Mouse (Mus musculus) hematopoietic stem cell, adult 5-6 weeks (primary cell): ENCODE measurements around the gene Idh1. TPM values are rescaled to one million over a fixed set of nuclear protein-coding genes. Genes with fewer than 3 reads are reported as not detected.

Experiments used
- ATAC-seq, 2 experiments: fragments of 125-278 bp in 1 of 2; replicated peaks in 1 of 2; 2 replicates each; pipeline ENCODE4 v1.8.0; 2016 to 2017; ENCODE audit warnings: inconsistent platforms in 2 of 2, mild to moderate bottlenecking in 2 of 2, moderate number of reproducible peaks in 2 of 2, low read depth in 1 of 2, moderate TSS enrichment in 1 of 2; ENCODE audit not compliant: low FRiP score in 2 of 2, poor library complexity in 2 of 2, severe bottlenecking in 2 of 2, insufficient read depth in 1 of 2, low TSS enrichment in 1 of 2
- total RNA-seq: library from RNA; stranded (forward); fragments of 172-1452, 232-1000 nt; gene quantifications from 2 replicates; pipeline ENCODE4 v1.2.3, GENCODE M21; 2017

The Idh1 gene
- total RNA-seq, 1 experiment from 2014 or later, result 49.6 TPM

GRCm38 (mm10) chr1:65179634-65180249 lies 6.6 kb downstream of the Idh1 start:
- ATAC-seq, result 0 out of 4 replicates have a peak, but pooled peaks of 1 of the 2 experiments have one; percentile 19

DNA sequence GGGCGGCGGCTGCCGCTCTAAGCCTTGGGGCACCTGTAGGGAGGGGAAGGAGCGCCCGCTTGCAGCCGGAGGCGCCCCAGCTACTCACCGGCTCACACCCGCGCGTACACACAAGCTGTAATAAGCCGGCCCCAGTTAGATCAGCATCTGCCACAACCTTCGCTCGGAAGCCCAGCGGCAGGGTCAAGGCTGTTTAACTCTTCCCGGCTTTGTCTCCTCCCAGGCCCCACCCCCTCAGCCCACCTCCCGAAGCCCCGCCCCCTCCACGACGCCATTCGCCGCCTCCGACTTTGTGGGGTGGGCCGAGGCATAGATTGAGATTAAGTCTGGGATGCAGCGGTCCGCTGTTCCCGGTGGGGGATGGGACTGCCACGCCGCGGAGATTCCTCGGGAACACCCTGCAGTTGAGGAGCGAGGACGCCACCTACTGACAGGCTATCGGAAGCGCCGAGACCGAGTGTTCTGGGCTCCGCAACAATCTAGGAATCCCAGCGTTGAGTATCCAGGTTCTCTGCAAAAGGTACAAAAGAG lies 7.3 kb downstream of the Idh1 start:
- ATAC-seq, result peak; percentile 44 to 70

- ATAC-seq, result peak; percentile 91 to 92
These were observed 8.0 kb downstream of the Idh1 start for GRCm38 (mm10) chr1:65178126-65178901.

DNA sequence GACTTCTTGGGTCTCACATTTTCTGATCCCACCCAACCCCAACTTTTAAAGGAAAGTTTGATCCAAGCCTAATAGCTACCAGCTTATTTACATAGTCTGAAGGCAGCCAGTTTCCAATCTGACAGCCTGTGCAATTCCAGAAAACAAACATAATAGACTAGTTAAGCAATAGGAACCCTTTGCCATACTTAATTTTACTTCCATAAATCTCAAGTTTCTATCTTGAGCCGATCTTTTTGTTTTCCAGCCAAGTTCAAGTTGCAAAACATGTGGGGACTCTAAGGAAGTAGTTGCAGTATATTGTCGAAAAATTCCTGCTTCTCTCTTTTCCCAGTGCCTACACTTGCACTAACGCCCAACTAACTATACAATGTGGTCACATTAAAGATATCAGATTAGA lies 8.8 kb downstream of the Idh1 start:
- ATAC-seq, result no peak

GRCm38 (mm10) chr1:65176912-65177311 lies 9.4 kb downstream of the Idh1 start:
- ATAC-seq, result no peak

GRCm38 (mm10) chr1:65176171-65176570 lies 10.1 kb downstream of the Idh1 start:
- no peak for ATAC-seq

DNA sequence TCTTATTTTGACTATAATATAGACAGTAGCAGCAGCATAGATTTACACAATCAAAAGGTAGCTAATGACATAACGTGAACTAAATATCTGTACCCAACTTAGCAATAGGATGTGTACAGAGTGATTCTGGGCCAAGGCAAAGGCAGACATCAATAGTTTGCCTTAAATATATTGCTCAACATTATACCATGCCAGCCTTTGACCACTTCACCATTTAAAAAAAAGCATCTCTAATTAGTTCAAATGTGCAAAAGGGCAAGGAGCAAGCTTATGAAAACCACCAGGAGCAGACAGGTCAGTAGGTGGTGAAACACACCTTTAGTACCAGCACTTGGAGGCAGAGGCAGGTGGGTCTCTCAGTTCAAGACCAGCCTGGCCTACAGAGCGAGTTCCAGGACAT lies 12.6 kb downstream of the Idh1 start:
- no peak for ATAC-seq

DNA sequence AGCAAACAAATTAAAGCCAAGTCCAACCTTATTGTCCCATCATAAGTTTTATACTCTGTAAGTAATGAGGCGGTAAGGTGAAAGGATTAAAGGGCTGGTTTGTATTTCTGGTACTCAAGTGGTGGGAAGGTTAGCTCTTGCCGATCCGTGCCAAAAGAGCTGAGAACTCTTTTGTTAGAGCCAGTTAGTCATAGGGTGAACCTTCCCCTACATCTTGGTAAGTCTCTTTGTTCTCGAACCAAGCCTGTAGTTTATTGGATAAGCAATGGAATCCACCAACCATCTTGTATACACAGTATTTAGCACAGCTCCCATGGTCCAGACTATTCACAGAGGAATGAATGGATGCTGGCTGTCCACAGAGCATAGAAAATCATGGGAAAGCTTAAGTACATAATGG lies 14.7 kb downstream of the Idh1 start:
- no peak for ATAC-seq

- ATAC-seq, result no peak
These were observed 16.4 kb downstream of the Idh1 start for GRCm38 (mm10) chr1:65169947-65170346.

GRCm38 (mm10) chr1:65169536-65169935 lies 16.8 kb downstream of the Idh1 start:
- no peak for ATAC-seq

DNA sequence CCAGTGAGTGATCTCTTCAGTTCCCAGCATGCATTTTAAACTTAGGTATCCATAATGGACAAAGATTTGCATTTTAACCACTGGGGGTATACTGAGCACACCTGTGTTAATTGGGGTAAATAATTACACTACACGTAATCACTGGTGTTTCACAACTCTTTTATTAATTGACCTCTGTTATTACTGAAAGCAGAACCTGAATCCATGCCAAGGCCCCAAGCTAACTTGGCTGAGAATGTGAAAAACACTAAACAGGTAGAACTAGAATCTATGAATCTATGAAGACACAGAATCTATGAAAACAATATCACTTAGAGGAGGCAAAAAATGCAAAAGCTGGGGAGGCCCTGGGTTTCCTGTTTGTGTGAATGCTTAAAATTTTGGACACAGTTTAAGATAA lies 18.8 kb downstream of the Idh1 start:
- ATAC-seq, result no peak

- no peak for ATAC-seq
These were observed 24.1 kb downstream of the Idh1 start for GRCm38 (mm10) chr1:65162210-65162609.

GRCm38 (mm10) chr1:65156111-65156510 lies 30.2 kb downstream of the Idh1 start:
- no peak for ATAC-seq

DNA sequence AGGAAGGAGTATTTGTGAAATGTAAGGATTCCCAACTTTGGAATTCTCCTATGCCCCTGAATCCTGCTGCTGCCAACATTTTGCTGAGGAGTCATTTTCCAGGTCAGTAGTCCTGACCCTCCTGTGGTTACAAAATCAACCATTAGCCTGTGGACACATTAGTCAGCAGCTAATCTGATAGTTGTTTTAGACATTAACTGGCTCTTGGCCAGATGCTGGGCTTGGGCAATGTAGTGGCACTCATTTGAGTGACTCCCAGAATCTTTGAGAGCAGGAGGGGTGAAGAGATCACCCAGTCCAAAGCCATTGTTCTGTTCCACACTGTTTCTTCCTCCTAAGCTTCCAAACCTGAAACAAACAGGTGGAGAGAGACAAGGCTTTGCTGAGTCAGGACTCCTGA lies 31.5 kb downstream of the Idh1 start:
- ATAC-seq, result no peak

- no peak for ATAC-seq
These were observed 38.3 kb downstream of the Idh1 start for GRCm38 (mm10) chr1:65147971-65148370.

GRCm38 (mm10) chr1:65147326-65147725 lies 39.0 kb downstream of the Idh1 start:
- ATAC-seq, result no peak

DNA sequence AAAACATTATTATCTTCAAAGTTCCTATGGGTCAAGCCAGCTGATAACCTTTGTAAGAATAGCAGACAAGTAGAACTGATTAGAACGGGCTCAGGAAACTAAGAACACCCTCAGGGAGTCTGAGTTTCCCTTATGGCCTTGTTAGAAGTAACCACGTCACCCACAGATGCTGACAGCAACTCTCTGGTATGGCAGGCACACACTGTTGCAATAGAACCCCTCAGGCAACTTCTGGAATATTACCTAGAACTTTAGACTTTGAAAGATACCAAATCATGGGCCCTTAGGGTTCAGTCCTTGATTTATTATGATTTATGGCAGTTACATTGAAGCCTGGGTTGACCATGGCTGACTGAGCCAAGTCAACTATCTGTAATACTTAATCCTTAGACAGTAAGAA lies 39.7 kb downstream of the Idh1 start:
- no peak for ATAC-seq

GRCm38 (mm10) chr1:65144783-65145182 lies 41.5 kb downstream of the Idh1 start:
- no peak for ATAC-seq

GRCm38 (mm10) chr1:65137560-65137959 lies 48.7 kb downstream of the Idh1 start:
- ATAC-seq, result no peak
